Mouse (Mus musculus) limb, embryonic 10.5 days (tissue): Measurements from ENCODE around the gene Gm49416. TPM values are rescaled to one million over a fixed set of nuclear protein-coding genes. Genes with fewer than 3 reads are reported as not detected.

Source experiments
- DNase-seq: peaks from one replicate; pipeline ENCODE4 v3.0.0-alpha.2; 2017; ENCODE audit warnings: low spot score
- H3K27ac ChIP-seq: fragments of 300-500 bp; sonication (generic); 2 replicates; pipeline ENCODE4 v1.5.1; 2016; ENCODE audit warnings: mild to moderate bottlenecking
- H3K27me3 ChIP-seq: fragments of 300-500 bp; sonication (generic); 2 replicates; pipeline ENCODE4 v1.6.1; 2016; ENCODE audit warnings: low read depth, mild to moderate bottlenecking; ENCODE audit not compliant: poor library complexity, severe bottlenecking
- H3K36me3 ChIP-seq: fragments of 300-500 bp; sonication (generic); 2 replicates; pipeline ENCODE4 v1.6.1; 2016; ENCODE audit warnings: mild to moderate bottlenecking, moderate library complexity
- H3K4me1 ChIP-seq: fragments of 300-500 bp; sonication (generic); 2 replicates; pipeline ENCODE4 v1.6.1; 2016
- H3K4me3 ChIP-seq: fragments of 300-500 bp; sonication (generic); 2 replicates; pipeline ENCODE4 v1.5.1; 2016; ENCODE audit warnings: mild to moderate bottlenecking, moderate library complexity
- H3K9me3 ChIP-seq: fragments of 300-500 bp; sonication (generic); replicated peaks from 2 replicates; pipeline ENCODE4 v1.6.1; 2016; ENCODE audit warnings: mild to moderate bottlenecking
- WGBS: fragments of 180-500 bp; shearing (Covaris S2); methylation state at CpG from one replicate; pipeline ENCODE4 v1.1.7; 2016; 5-methylcytosine and 5-hydroxymethylcytosine counted together
- microRNA-seq: library from miRNA; unstranded; fragments of <30 nt; microRNA quantifications from one replicate; pipeline ENCODE4, GENCODE M21; 2017
- polyA plus RNA-seq: library from polyadenylated mRNA; unstranded; fragments of >200 nt; fragmentation: Nextera tagmentation; extraction: Ambion mirVana; gene quantifications from 2 replicates; pipeline ENCODE4 v1.2.1, GENCODE M21; 2016

Gene Gm49416
- polyA plus RNA-seq, 1 experiment from 2014 or later = not detected

DNA sequence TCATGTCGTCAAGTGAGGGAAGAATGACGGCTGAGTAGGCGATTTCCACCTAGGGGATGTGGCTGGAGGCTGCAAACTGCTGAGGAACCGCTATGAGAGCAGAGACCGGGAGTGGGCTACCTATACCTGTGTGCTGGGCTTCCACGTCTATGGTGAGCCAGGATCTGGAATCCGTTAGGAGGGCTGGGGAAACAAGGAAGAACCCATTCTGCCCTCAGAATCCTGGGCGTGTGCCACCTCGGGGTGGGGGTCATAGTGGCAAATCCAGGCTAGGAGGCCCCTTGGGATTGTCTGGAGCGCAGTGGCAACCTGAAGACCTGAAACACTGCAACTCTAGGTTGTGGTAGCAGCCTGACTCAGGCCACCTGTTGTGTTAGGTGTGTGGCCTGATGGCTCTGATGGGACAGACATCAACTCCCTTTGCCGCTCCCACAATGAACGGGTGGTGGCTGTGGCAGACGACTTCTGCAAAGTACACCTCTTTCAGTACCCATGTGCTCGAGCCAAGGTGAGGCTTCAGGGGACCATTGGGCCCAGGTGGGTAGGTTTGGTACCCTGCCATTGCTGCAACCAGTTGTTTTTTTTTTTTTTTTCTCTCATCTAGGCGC is 51.9 kb downstream of the Gm49416 start:
- Histone ChIP-seq H3K9me3 (no peaks in the 10 kb centered on the region), H3K4me3 (peak overlapping the region; percentile 85), H3K36me3 (peaks cover 78% of the 10 kb centered on the region), H3K27ac (peak overlapping the region; percentile 99), H3K27me3 (no peaks in the 10 kb centered on the region), H3K4me1 (peaks cover 36% of the 10 kb centered on the region)
- no peak for DNase-seq
- 82% methylated on average over 15 of the region's 15 CpGs for WGBS

DNA sequence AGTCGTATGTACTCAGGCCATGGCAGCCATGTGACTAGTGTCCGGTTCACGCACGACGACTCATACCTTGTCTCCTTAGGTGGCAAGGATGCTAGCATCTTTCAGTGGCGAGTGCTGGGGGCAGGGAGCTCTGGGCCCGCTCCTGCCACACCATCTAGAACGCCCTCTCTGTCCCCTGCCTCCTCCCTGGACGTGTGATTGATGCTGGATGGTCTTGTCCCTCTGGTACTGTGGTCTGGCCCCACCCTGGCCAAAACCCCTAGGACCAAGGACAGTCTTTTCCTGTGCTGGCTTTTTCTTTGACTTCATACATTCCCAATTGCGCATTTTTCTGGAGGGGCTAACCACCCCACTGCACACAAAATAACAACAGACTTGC is 52.4 kb downstream of the Gm49416 start:
- 30% methylated on average over 10 of the region's 10 CpGs for WGBS
- peak; percentile 41 for DNase-seq
- peaks cover 78% of the 10 kb centered on the region for H3K36me3 ChIP-seq

DNA sequence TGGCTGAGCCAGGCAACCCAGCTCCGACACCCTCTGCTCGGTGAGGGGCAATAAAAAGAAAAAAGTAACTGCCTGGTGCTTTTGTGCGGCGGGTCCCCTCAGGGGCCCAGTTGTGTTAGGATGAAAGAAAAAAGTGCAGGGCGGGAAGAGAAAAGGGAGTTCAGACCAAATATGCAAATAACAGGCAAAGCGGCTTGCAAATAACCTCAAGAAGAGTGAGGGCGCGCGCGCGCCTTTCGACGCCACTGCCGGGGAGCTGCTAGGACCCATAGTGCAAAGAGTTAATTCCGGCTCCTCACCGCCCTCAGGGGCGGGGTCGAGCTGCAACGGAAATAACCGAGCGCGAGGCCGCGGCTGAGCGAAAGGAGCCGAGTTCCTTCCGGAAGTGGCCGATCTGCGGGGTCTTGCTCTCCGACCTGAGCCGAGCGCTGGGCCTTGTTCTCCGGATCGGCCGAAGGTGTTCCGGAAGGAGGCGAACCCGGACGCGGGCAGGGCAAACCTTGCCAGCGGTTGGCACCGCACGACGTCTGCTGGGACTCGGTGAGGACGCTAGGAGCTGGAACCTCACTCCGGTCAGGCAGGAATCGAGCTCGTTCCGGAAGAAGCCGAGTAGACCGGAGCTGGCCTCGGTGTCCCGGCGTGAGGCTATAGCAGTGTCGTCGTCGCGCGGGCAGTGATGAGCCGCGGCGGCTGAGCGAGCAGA is 52.9 kb downstream of the Gm49416 start, which contains the start of gene Mta2:
TSS of gene Mta2 (plus strand) at position 361 of the 703 bp plus-strand sequence.
- peaks cover 78% of the 10 kb centered on the region for H3K36me3 ChIP-seq
- peak; percentile 98 for DNase-seq
- WGBS = under 1% methylated on average over 64 of the region's 64 CpGs
- H3K27ac ChIP-seq = peak within 1 kb of the TSS; percentile 99
- no peaks in the 10 kb centered on the region for H3K9me3 ChIP-seq
- H3K27me3 ChIP-seq = no peaks in the 10 kb centered on the region
- peaks cover 36% of the 10 kb centered on the region for H3K4me1 ChIP-seq
- H3K4me3 ChIP-seq = peak within 1 kb of the TSS; percentile 85

More for the DNA sequence above, 52.4 kb downstream of the Gm49416 start:
- H3K4me3 ChIP-seq = peak overlapping the region; percentile 85
- no peaks in the 10 kb centered on the region for H3K9me3 ChIP-seq
- H3K4me1 ChIP-seq = peaks cover 36% of the 10 kb centered on the region
- H3K27me3 ChIP-seq = no peaks in the 10 kb centered on the region
- peak overlapping the region; percentile 99 for H3K27ac ChIP-seq

DNA sequence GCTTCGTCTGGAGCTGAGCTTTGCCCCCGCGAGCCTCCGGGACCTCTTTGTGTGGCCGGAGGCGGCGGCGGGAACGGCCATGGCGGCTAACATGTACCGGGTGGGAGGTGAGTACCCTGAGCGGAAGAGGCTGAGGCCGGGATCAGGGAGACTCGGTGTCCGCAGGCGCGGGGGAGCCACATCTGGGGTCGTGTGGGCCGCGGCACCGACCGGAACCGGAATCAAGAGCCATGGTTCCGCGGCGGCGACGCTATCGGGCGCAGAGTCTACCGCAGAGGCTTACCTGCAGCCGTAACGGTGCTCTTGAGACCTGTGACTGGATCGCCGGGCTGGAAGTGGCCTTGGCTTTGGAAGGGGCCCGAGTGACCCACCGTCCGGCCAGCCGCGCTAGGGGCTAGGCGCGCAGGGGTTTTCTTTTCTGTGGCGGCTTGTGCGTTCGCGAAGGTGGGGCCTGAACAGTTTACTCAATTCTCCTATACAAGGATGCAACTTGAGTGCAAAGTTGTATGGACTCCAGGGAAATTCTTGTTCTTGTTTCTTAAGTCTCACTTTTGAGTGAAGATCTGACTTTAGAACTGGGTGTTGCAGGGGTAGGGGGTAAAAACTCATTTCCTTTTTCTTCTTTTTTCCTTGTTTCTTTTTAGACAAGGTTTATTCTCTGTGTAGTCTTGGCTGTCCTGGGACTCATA is 53.7 kb downstream of the Gm49416 start:
- Histone ChIP-seq H3K27ac (peak overlapping the region; percentile 99), H3K27me3 (no peaks in the 10 kb centered on the region), H3K9me3 (no peaks in the 10 kb centered on the region), H3K4me3 (peak overlapping the region; percentile 85), H3K4me1 (peaks cover 36% of the 10 kb centered on the region), H3K36me3 (peaks cover 77% of the 10 kb centered on the region)
- peak; percentile 80 for DNase-seq
- WGBS = under 1% methylated on average over 44 of the region's 46 CpGs

DNA sequence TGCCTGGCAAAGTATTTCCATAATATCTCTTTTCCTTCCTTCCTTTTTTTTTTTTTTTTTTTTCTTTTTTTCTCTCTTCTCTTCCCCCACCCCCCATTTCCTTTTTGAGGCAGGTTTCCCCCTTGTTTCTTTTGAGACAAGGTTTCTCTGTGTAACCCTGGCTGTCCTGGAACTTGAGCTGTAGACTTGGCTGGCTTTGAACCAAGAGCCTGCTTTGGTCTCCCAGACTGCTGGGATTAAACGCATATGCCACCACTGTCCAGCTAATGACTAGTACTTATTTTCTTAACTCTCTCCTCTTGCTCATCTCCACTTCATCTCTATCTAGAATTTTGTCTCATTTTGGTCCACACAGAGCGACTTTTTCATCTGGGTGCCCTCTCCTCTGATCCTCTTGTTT is 54.3 kb downstream of the Gm49416 start:
- peaks cover 36% of the 10 kb centered on the region for H3K4me1 ChIP-seq
- H3K9me3 ChIP-seq = no peaks in the 10 kb centered on the region
- no peaks in the 10 kb centered on the region for H3K27me3 ChIP-seq
- 72% methylated on average over 2 of the region's 2 CpGs for WGBS
- peak overlapping the region; percentile 99 for H3K27ac ChIP-seq
- no peak for DNase-seq
- H3K4me3 ChIP-seq = peak overlapping the region; percentile 85
- H3K36me3 ChIP-seq = peaks cover 77% of the 10 kb centered on the region

DNA sequence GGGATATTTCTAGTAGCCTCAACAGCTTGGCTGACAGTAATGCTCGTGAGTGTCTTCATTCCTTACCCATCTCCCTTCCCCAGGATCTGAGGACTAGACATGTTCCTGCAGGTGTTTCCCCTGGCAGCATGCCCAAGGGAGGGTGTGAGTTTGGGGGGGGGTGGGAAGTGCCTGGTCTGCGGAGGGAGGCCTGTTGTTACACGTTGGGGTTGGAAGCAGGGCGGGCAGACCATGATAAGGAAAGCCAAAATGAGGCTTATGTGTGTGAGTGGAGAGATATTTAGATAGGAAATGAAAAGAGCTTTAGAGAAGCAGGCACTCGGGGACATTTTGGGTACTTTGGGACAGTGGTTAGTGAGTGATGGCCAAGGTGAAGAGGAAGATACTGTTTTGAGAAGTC is 55.3 kb downstream of the Gm49416 start:
- 78% methylated on average over 5 of the region's 5 CpGs for WGBS
- H3K36me3 ChIP-seq = peaks cover 77% of the 10 kb centered on the region

DNA sequence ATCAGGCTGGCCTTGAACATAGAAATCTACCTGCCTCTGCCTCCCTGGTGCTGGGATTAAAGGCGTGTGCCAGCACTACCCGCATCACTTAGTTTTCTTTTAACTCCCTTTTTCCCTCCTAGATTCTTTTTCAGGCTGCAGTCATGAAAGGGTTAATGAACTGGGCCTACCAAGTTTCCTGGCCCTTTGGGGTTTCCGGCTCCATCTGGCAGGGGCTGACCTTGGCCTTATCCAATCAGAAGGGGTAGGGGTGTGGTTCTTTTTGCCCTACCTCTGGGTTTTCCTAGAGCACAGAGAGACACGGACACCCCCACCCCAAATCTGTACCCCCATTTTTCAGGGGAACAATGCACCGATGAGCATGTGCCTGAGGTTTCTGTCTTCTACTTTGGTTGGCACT is 56.0 kb downstream of the Gm49416 start:
- no peak overlapping the region for H3K27ac ChIP-seq
- no peaks in the 10 kb centered on the region for H3K27me3 ChIP-seq
- 55% methylated on average over 5 of the region's 5 CpGs for WGBS
- H3K4me1 ChIP-seq = peaks cover 36% of the 10 kb centered on the region
- no peaks in the 10 kb centered on the region for H3K9me3 ChIP-seq
- peak; percentile 81 for DNase-seq
- peak overlapping the region; percentile 85 for H3K4me3 ChIP-seq
- H3K36me3 ChIP-seq = peaks cover 78% of the 10 kb centered on the region

More for the DNA sequence above, 55.3 kb downstream of the Gm49416 start:
- H3K27ac ChIP-seq = no peak overlapping the region
- peak overlapping the region; percentile 85 for H3K4me3 ChIP-seq
- H3K27me3 ChIP-seq = no peaks in the 10 kb centered on the region
- no peaks in the 10 kb centered on the region for H3K9me3 ChIP-seq
- no peak for DNase-seq
- H3K4me1 ChIP-seq = peaks cover 36% of the 10 kb centered on the region

Small RNA genes lying within 50 kb of the gene (microRNA-seq; reads per million reads assigned to microRNA genes)
- not detected for gene Mir5136

Other genes starting within 250 kb of the Gm49416 start
- 0.10 TPM in 1 of 2 replicates, not detected in the other for gene Chrm1, start 225.1 kb upstream of the Gm49416 start, polyA plus RNA-seq
- 119 and 128 TPM in 2 replicates for gene Slc3a2, start 165.6 kb upstream of the Gm49416 start, polyA plus RNA-seq
- gene Wdr74, start 153.1 kb upstream of the Gm49416 start, polyA plus RNA-seq = 121 and 145 TPM in 2 replicates
- 2.8 and 3.1 TPM in 2 replicates for gene 1700092M07Rik, start 148.2 kb upstream of the Gm49416 start, polyA plus RNA-seq
- gene Stx5a, start 147.5 kb upstream of the Gm49416 start, polyA plus RNA-seq = 99.3 and 134 TPM in 2 replicates
- gene Nxf1, start 131.9 kb upstream of the Gm49416 start, polyA plus RNA-seq = 257 and 273 TPM in 2 replicates
- 181 and 183 TPM in 2 replicates for gene Tmem223, start 117.9 kb upstream of the Gm49416 start, polyA plus RNA-seq
- 41.3 and 43.7 TPM in 2 replicates for gene Tmem179b, start 114.5 kb upstream of the Gm49416 start, polyA plus RNA-seq
- gene Taf6l, start 102.5 kb upstream of the Gm49416 start, polyA plus RNA-seq = 44.2 and 47.0 TPM in 2 replicates
- gene Polr2g, start 90.3 kb upstream of the Gm49416 start, polyA plus RNA-seq = 206 and 216 TPM in 2 replicates
- 5.9 and 6.1 TPM in 2 replicates for gene Zbtb3, start 86.4 kb upstream of the Gm49416 start, polyA plus RNA-seq
- 80.2 and 85.2 TPM in 2 replicates for gene Ttc9c, start 69.6 kb upstream of the Gm49416 start, polyA plus RNA-seq
- 4.7 and 5.2 TPM in 2 replicates for gene Hnrnpul2, start 68.9 kb upstream of the Gm49416 start, polyA plus RNA-seq
- gene AC129217.1, start 59.2 kb upstream of the Gm49416 start, polyA plus RNA-seq = not detected in 2 replicates
- 37.2 and 42.5 TPM in 2 replicates for gene Bscl2, start 51.5 kb upstream of the Gm49416 start, polyA plus RNA-seq
- gene Gng3, start 49.7 kb upstream of the Gm49416 start, polyA plus RNA-seq = 5.0 and 7.2 TPM in 2 replicates
- 0.29 and 0.39 TPM in 2 replicates for gene Lrrn4cl, start 38.2 kb upstream of the Gm49416 start, polyA plus RNA-seq
- gene Ubxn1, start 17.4 kb upstream of the Gm49416 start, polyA plus RNA-seq = 211 and 228 TPM in 2 replicates
- 56.8 and 60.6 TPM in 2 replicates for gene Uqcc3, start 8.0 kb upstream of the Gm49416 start, polyA plus RNA-seq
- 110 and 149 TPM in 2 replicates for gene Lbhd1, start 5.2 kb upstream of the Gm49416 start, polyA plus RNA-seq
- not detected in 2 replicates for gene Gm49403, start 5.0 kb upstream of the Gm49416 start, polyA plus RNA-seq
- 151 and 188 TPM in 2 replicates for gene 1810009A15Rik, start 73 bp upstream of the Gm49416 start, polyA plus RNA-seq
- gene Ints5, start 4.1 kb downstream of the Gm49416 start, polyA plus RNA-seq = 59.2 and 61.9 TPM in 2 replicates
- gene Ganab, start 9.1 kb downstream of the Gm49416 start, polyA plus RNA-seq = 117 and 129 TPM in 2 replicates
- 47.0 and 48.1 TPM in 2 replicates for gene B3gat3, start 31.4 kb downstream of the Gm49416 start, polyA plus RNA-seq
- 4.1 and 4.3 TPM in 2 replicates for gene Rom1, start 40.4 kb downstream of the Gm49416 start, polyA plus RNA-seq
- gene Eml3, start 40.6 kb downstream of the Gm49416 start, polyA plus RNA-seq = 37.1 and 37.5 TPM in 2 replicates
- gene Mta2, start 52.9 kb downstream of the Gm49416 start, polyA plus RNA-seq = 229 and 233 TPM in 2 replicates
- gene Tut1, start 64.9 kb downstream of the Gm49416 start, polyA plus RNA-seq = 49.6 and 49.7 TPM in 2 replicates
- 563 and 631 TPM in 2 replicates for gene Eef1g, start 78.1 kb downstream of the Gm49416 start, polyA plus RNA-seq
- gene Ahnak, start 100.4 kb downstream of the Gm49416 start, polyA plus RNA-seq = 5.3 and 8.9 TPM in 2 replicates
- not detected in 2 replicates for gene Scgb1a1, start 199.0 kb downstream of the Gm49416 start, polyA plus RNA-seq
- 16.9 and 20.7 TPM in 2 replicates for gene Asrgl1, start 246.7 kb downstream of the Gm49416 start, polyA plus RNA-seq